Mouse (Mus musculus) brain, embryonic 14.5 days (tissue): ENCODE results near the gene Tceal7. TPM values are rescaled to one million over a fixed set of nuclear protein-coding genes. Genes with fewer than 3 reads are reported as not detected.

Experiments
- DNase-seq: peaks from one replicate; pipeline ENCODE4 v3.0.0-alpha.2; 2011; ENCODE audit warnings: low read depth
- CTCF ChIP-seq: fragments of 200-500 bp; IDR thresholded peaks from 2 replicates; pipeline ENCODE4 v1.5.1; 2012; ENCODE audit warnings: inconsistent platforms, mild to moderate bottlenecking, moderate library complexity, borderline replicate concordance; ENCODE audit not compliant: insufficient read depth, insufficient read length; ENCODE audit errors: extremely low read depth
- POLR2A ChIP-seq: fragments of 200-500 bp; IDR thresholded peaks from 2 replicates; pipeline ENCODE4 v1.6.1; 2012; ENCODE audit warnings: mild to moderate bottlenecking, inconsistent platforms, borderline replicate concordance; ENCODE audit not compliant: poor library complexity, insufficient read depth, insufficient read length, severe bottlenecking; ENCODE audit errors: extremely low read depth
- polyA plus RNA-seq: library from polyadenylated mRNA; depleted of rRNA; stranded (reverse); fragments of >200 nt; gene quantifications from 2 replicates; pipeline ENCODE4 v1.2.3, GENCODE M21; 2012; rRNA removed

The Tceal7 gene
- polyA plus RNA-seq = 1.3 and 1.5 TPM in 2 replicates

- DNase-seq = peak; percentile 5
These were observed at the start of gene Tceal7, which contains the start of gene Bex1 for GRCm38 (mm10) chrX:136214729-136215677. Tceal7 (plus strand) TSS chrX:136214779. Bex1 (minus strand) TSS chrX:136215513.

GRCm38 (mm10) chrX:136170625-136171024 lies 44.0 kb upstream of the Tceal7 start:
- no peak for TF ChIP-seq POLR2A
- TF ChIP-seq CTCF = no peak
- DNase-seq = no peak

- DNase-seq = peak; percentile 90
- TF ChIP-seq CTCF = no peak
- TF ChIP-seq POLR2A = no peak
These were observed 43.1 kb upstream of the Tceal7 start for GRCm38 (mm10) chrX:136171189-136172117.

- DNase-seq = peak; percentile 98
- TF ChIP-seq POLR2A = peak; percentile 42; the same call in 1 of the 2 replicates
- TF ChIP-seq CTCF = no peak
These were observed 42.4 kb upstream of the Tceal7 start, which contains the start of gene Tceal8 for GRCm38 (mm10) chrX:136172118-136172551. Tceal8 (minus strand) TSS chrX:136172342.

- DNase-seq = peak; percentile 60
- TF ChIP-seq CTCF = no peak
These were observed 41.8 kb upstream of the Tceal7 start for GRCm38 (mm10) chrX:136172786-136173185.

- no peak for TF ChIP-seq CTCF
- no peak for TF ChIP-seq POLR2A
These were observed 33.6 kb upstream of the Tceal7 start for GRCm38 (mm10) chrX:136180897-136181553.

GRCm38 (mm10) chrX:136183107-136183506 lies 31.5 kb upstream of the Tceal7 start:
- DNase-seq = no peak
- TF ChIP-seq POLR2A (no peak), CTCF (no peak)

More at GRCm38 (mm10) chrX:136180897-136181553, 33.6 kb upstream of the Tceal7 start:
- DNase-seq = peak; percentile 3

GRCm38 (mm10) chrX:136195193-136195944 lies 19.2 kb upstream of the Tceal7 start:
- no peak for DNase-seq
- TF ChIP-seq POLR2A = no peak
- TF ChIP-seq CTCF = no peak

- no peak for TF ChIP-seq POLR2A
- peak; percentile 35; the same call in 1 of the 2 replicates for TF ChIP-seq CTCF
- DNase-seq = no peak
These were observed 17.7 kb upstream of the Tceal7 start for GRCm38 (mm10) chrX:136196873-136197272.

GRCm38 (mm10) chrX:136203257-136203656 lies 11.3 kb upstream of the Tceal7 start:
- no peak for DNase-seq
- TF ChIP-seq POLR2A (no peak), CTCF (no peak)

- peak; percentile 90 for DNase-seq
- TF ChIP-seq CTCF (no peak), POLR2A (no peak)
These were observed 10.9 kb upstream of the Tceal7 start, which contains the start of gene Tceal5 for GRCm38 (mm10) chrX:136203664-136204066. Tceal5 (minus strand) TSS chrX:136203876.
